ENCODE assay signal across 9 mouse cellular contexts in the genomic region with DNA sequence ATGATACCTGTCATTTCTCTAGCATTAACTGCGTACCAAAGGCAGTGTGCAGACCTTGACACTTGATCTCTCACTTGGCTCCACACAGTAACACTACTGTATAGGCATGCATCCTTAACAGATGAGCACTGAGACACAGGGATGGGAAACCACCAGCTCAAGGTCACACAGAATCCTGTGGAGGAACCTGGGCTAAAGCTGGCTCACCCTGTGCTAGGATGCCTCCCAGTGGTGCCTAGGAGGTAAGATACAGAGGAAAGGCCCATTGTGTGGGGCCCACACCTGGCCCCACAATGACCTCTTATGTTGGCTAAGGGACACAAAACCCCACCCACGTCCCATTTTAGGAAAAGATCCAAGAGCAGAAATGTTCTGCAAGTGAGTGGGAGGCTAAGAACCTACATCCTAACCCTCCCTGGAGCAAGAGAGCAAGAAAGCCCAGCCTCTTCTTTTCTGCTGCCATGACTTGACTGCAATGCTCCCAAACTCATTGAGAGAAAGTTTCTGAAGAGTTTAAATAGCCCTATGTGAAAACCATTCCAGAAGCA.
DNase-seq lines count a peak whose midpoint lies in the region; ATAC-seq and TF ChIP-seq lines count a peak whose summit lies in the region.
"Had no signal": no experiment of that assay in that cellular context is flagged by ENCODE, and none has a peak within 500 bp of the region (broad histone marks: within the 10 kb centered on the region; RNA-seq: fewer than 3 reads in every experiment).

No protein-coding gene starts in this region.

- TF ChIP-seq CTCF in C2C12 (IDR thresholded peaks at IDR 0.05; ENCODE audit: control insufficient read depth, insufficient read depth, insufficient read length) = peak; percentile 8
- no peak; the same call in 1 of the 2 replicates for TF ChIP-seq CTCF in embryonic fibroblast, embryonic 13.5 days (IDR thresholded peaks at IDR 0.05; ENCODE audit: borderline replicate concordance, insufficient read depth, low read length)

- no peak overlapping the region for H3K4me2 ChIP-seq in forebrain, embryonic 11.5 days (ENCODE audit: low read depth, low read length, severe bottlenecking)
- H3K4me2 ChIP-seq: liver, embryonic 13.5 days had no signal

- no peaks in the 10 kb centered on the region for H3K36me3 ChIP-seq in C2C12 (ENCODE audit: control insufficient read depth, insufficient read depth)
- H3K36me3 ChIP-seq in forebrain, embryonic 11.5 days (ENCODE audit: control insufficient read depth, insufficient read depth, low read length) = no peaks in the 10 kb centered on the region
- H3K36me3 ChIP-seq: liver, embryonic 13.5 days had no signal

- H3K27me3 ChIP-seq in C2C12 (ENCODE audit: control insufficient read depth, insufficient read depth, insufficient read length) = no peaks in the 10 kb centered on the region
- H3K27me3 ChIP-seq in forebrain, embryonic 11.5 days (ENCODE audit: control insufficient read depth, insufficient read depth, low read length) = no peaks in the 10 kb centered on the region
- H3K27me3 ChIP-seq: liver, embryonic 13.5 days had no signal

- peak overlapping the region; percentile 29; the same call in 1 of the 2 replicates for H3K27ac ChIP-seq in embryonic fibroblast, embryonic 13.5 days (ENCODE audit: insufficient read depth, low read length)
- no peak overlapping the region for H3K27ac ChIP-seq in forebrain, embryonic 11.5 days (ENCODE audit: low read depth, low read length)
- H3K27ac ChIP-seq: liver, embryonic 13.5 days had no signal

- ATAC-seq in frontal cortex, adult (ENCODE audit: low TSS enrichment) = peak; percentile 73
- ATAC-seq in megakaryocyte progenitor cell, adult 5-6 weeks (replicated peaks; ENCODE audit: poor library complexity) = peak; percentile 79
- ATAC-seq in forebrain, embryonic 11.5 days (replicated peaks; ENCODE audit: low FRiP score) = no peak

- 77% methylated on average over 2 of the region's 2 CpGs for WGBS in forebrain, embryonic 11.5 days

- no peaks in the 10 kb centered on the region for H3K79me3 ChIP-seq in C2C12 (ENCODE audit: low read depth)

- H3K79me2 ChIP-seq in C2C12 (ENCODE audit: control insufficient read depth, insufficient read depth) = no peaks in the 10 kb centered on the region

- H3K9ac ChIP-seq in forebrain, embryonic 11.5 days (ENCODE audit: low read length) = no peak overlapping the region
- H3K9ac ChIP-seq: liver, embryonic 13.5 days had no signal

- no peak for DNase-seq in frontal cortex, postnatal 25 days (ENCODE audit: low spot score in 2 of 2)
- DNase-seq in forebrain, embryonic 11.5 days (ENCODE audit: low spot score) = no peak
- DNase-seq in urinary bladder, postnatal 10 days (ENCODE audit: low spot score) = no peak
- no peak for DNase-seq in right cerebral cortex, adult 18-20 months
- DNase-seq: liver, embryonic 13.5 days had no signal

- no peaks in the 10 kb centered on the region for H3K9me3 ChIP-seq in forebrain, embryonic 11.5 days (ENCODE audit: control insufficient read depth, low read length)
- H3K9me3 ChIP-seq: liver, embryonic 13.5 days had no signal

- no peak overlapping the region for H3K4me3 ChIP-seq in C2C12 (ENCODE audit: insufficient read depth, poor library complexity, severe bottlenecking)
- H3K4me3 ChIP-seq in embryonic fibroblast, embryonic 13.5 days (ENCODE audit: insufficient read depth, low read length) = no peak overlapping the region
- H3K4me3 ChIP-seq in forebrain, embryonic 11.5 days (ENCODE audit: low read depth, low read length) = no peak overlapping the region
- H3K4me3 ChIP-seq: liver, embryonic 13.5 days had no signal

- H3ac ChIP-seq in C2C12 (ENCODE audit: control insufficient read depth, insufficient read length, low read depth) = no peak overlapping the region

- no peak for TF ChIP-seq POLR2A in embryonic fibroblast, embryonic 13.5 days (IDR thresholded peaks at IDR 0.05; ENCODE audit: low read depth, low read length)

- peaks cover 6% of the 10 kb centered on the region for H3K4me1 ChIP-seq in embryonic fibroblast, embryonic 13.5 days (ENCODE audit: control insufficient read depth, insufficient read depth, low read length)
- no peaks in the 10 kb centered on the region for H3K4me1 ChIP-seq in forebrain, embryonic 11.5 days (replicated peaks; ENCODE audit: control insufficient read depth, insufficient read depth, low read length)

TF ChIP-seq in C2C12, 6 proteins besides CTCF, POLR2A, EP300 and RAD21:
- no peak for TF ChIP-seq CEBPB (IDR thresholded peaks at IDR 0.05; ENCODE audit: low read depth)
- TF ChIP-seq MYOG (IDR thresholded peaks at IDR 0.05; ENCODE audit: control insufficient read depth, extremely low read depth, insufficient read length) = no peak
- TF ChIP-seq MYOD1 (IDR thresholded peaks at IDR 0.05; ENCODE audit: control insufficient read depth, insufficient read length, low read depth) = no peak
- TF ChIP-seq FOSL1 (IDR thresholded peaks at IDR 0.05; ENCODE audit: insufficient read depth, low read length, poor library complexity, severe bottlenecking) = no peak
- TF ChIP-seq MAX (IDR thresholded peaks at IDR 0.05) = no peak
- no peak for TF ChIP-seq USF1 (IDR thresholded peaks at IDR 0.05; ENCODE audit: low read depth)
